Mouse (Mus musculus) stomach, adult 2 months (tissue): ENCODE measurements around the gene Arhgef33. TPM values are rescaled to one million over a fixed set of nuclear protein-coding genes. Genes with fewer than 3 reads are reported as not detected.

ENCODE experiments used
- polyA plus RNA-seq: library from polyadenylated mRNA; depleted of rRNA; stranded (reverse); fragments of >200 nt; gene quantifications from 2 replicates; pipeline ENCODE4 v1.2.3, GENCODE M21; 2012; rRNA removed

Gene Arhgef33
- 0.04 and 0.05 TPM in 2 replicates for polyA plus RNA-seq

DNA sequence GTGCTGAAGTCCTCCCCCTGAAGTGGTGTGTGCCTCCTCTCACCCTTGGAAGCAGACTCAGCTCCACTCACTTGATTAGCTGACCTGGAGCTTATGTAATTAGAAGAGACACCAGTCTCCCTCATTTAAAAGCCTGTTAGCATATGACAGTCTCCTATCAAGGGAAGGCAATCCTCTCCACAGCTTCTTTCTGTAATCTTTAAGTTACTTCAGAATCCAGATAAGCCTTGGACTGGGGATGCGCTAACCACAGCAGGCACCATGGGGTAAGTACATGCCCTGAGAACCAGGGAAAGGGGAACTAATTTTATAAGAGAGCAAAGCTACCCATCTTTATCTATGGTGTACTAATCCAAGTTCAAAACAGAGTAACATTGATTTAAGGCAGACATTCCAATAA lies at the start of gene Arhgef33:
TSS of gene Arhgef33 (plus strand) at position 157 of the 400 bp plus-strand sequence.

DNA sequence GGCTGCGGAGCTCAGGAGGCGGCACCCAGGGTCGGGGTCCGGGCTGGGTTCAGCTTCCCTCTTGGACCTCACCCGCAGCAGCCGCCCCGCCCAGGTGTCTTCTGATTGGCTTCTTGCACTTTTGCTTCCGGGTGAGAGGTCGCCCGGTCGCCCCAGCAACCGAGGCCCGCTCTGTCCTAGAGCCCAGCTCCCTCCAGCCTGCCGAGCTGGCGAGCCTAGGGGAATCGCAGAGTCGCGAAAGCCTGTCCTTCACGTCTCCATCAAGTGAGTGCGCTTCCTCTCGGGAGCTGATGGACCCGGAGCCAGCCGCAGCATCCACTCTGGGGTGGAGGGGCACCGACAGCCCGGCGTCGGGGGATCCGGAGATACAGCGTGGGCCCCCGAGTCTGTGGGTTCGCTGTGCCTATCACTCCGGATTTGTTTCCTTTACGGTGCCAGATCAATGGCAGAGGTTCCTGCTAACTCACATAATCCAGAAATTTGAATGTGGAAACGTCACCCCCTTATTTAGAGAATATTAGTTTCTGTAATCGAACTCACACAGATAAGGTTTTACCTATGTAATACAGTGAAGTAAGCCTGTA lies 17.0 kb upstream of the Arhgef33 start, which contains the start of the genes Morn2 and Dhx57:
TSS of gene Morn2 (plus strand) at position 130 of the 584 bp plus-strand sequence.
TSS of gene Dhx57 (minus strand) at position 403 of the 584 bp plus-strand sequence.

DNA sequence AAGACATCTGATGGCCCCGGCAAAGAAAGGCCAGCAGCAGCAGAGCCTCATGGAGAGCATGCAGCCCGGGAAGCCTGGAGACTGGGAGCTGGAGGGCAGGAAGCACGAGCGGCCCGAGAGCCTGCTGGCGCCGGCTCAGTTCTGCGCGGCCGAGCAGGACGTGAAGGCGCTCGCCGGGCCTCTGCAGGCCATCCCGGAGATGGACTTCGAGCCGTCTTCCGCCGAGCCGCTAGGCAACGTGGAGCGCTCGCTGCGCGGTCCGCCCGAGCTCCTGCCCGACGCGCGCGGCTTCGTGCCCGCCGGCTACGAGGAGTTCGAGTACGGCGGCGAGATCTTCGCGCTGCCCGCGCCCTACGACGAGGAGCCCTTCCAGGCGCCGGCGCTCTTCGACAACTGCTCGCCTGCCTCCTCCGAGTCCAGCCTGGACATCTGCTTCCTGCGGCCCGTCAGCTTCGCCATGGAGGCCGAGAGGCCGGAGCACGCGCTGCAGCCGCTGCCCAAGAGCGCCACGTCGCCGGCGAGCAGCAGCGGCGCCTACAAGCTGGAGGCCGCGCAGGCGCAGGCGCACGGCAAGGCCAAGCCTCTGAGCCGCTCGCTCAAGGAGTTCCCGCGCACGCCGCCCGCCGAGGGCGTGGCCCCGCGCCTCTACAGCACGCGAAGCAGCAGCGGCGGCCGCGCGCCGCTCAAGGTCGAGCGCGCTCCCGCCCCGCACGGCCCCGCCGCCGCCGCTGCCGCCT lies 66.0 kb downstream of the Arhgef33 start, which contains the start of gene Gm10190:
TSS of gene Gm10190 (minus strand) at position 553 of the 737 bp plus-strand sequence.

Other genes starting within 250 kb of the Arhgef33 start
- gene Hnrnpll, start 245.1 kb upstream of the Arhgef33 start, polyA plus RNA-seq = 4.1 and 6.3 TPM in 2 replicates
- gene Galm, start 179.9 kb upstream of the Arhgef33 start, polyA plus RNA-seq = 9.1 and 11.3 TPM in 2 replicates
- gene Srsf7, start 100.1 kb upstream of the Arhgef33 start, polyA plus RNA-seq = 4.4 and 5.9 TPM in 2 replicates
- gene Ttc39d, start 99.9 kb upstream of the Arhgef33 start, polyA plus RNA-seq = not detected in 2 replicates
- 0.37 and 0.71 TPM in 2 replicates for gene Gemin6, start 83.0 kb upstream of the Arhgef33 start, polyA plus RNA-seq
- gene Morn2, start 17.2 kb upstream of the Arhgef33 start, polyA plus RNA-seq = 0.65 and 0.94 TPM in 2 replicates
- gene Dhx57, start 16.9 kb upstream of the Arhgef33 start, polyA plus RNA-seq = 1.6 and 2.0 TPM in 2 replicates
- gene Gm10190, start 66.1 kb downstream of the Arhgef33 start, polyA plus RNA-seq = not detected in 2 replicates
- gene Sos1, start 173.0 kb downstream of the Arhgef33 start, polyA plus RNA-seq = 0.47 and 0.75 TPM in 2 replicates